Mouse (Mus musculus) lung, postnatal 0 days (tissue): ENCODE results near the gene BC067074.

ENCODE experiments used
- CTCF ChIP-seq: IDR thresholded peaks from 2 replicates; pipeline ENCODE4 v1.5.1; 2016; ENCODE audit warnings: antibody characterized with exemption, mild to moderate bottlenecking
- EP300 ChIP-seq: IDR thresholded peaks from 2 replicates; pipeline ENCODE4 v1.6.1; 2016; ENCODE audit warnings: antibody characterized with exemption, mild to moderate bottlenecking, control low read depth

DNA sequence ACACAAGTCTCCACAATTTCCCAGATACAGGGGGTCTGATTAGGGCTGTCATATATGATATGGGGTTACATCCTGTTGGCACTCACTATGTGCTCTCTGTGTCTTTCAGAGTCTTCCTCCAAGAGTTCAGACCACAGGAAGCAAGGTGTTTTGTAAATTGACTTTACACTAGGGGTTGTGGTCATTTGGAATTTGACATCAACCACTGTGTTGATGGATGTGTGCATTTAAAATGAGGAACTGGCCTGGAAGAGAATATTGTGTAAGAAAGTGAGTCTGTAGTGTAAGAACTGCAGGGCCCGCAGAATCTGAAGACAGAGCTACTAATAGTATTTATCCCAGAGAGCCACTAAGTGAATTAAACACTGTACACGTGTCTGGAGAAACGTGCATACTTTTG is 25.8 kb upstream of the BC067074 start:
- TF ChIP-seq EP300: no peak
- TF ChIP-seq CTCF: no peak
